Mouse (Mus musculus): ENCODE results near the gene Ssbp4. TPM values are rescaled to one million over a fixed set of nuclear protein-coding genes. Genes with fewer than 3 reads are reported as not detected.
A peak's percentile ranks its signal among the peaks of the same experiment; 100 is the strongest.
"Not testable (repeated sequence)": the region's sequence is repeated elsewhere in the genome, so short reads cannot be mapped to it uniquely, and the experiment has no call there.

The Ssbp4 gene
- polyA plus RNA-seq, 1 experiment from 2014 or later: 100 TPM

DNA sequence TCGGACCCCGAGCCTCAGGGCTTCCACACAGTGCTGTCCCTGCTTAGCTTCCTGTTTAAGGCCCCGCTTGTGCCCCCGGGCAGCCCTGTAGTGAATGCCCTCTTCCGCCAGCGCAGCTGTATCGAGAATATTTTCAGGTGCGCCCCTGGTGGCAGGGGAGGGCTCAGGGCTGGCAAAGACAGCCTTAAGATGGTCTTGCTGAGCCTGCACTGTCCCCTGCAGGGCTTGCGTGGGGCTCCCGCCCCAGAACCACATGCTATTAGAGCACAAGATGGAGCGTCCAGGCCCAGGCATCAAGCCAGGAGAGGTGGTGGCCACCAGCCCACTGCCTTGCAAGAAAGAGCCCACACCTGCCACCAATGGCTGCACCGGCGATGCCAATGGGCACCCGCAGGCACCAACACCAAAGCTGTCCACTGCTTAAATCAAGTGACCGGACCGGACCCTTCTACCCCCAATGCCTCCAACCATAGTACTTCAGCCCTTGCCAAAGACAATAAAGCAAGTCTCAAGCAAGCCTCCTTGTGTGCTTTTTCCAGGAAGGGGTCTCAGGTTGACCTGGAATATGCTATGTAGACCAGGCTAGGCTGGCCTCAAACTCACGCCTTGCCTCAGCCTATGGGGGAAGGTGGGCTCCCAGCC is 11.8 kb downstream of the Ssbp4 start:
- H3K9ac ChIP-seq: peak overlapping the region; percentile 85
- WGBS: 81% methylated on average over 17 of the region's 17 CpGs
- H3K4me1 ChIP-seq: peaks cover 74% of the 10 kb centered on the region
- no peak overlapping the region for H3K27ac ChIP-seq
- peak overlapping the region; percentile 55 for H3K4me3 ChIP-seq
- H3K27me3 ChIP-seq: peaks cover 6% of the 10 kb centered on the region; the same call in 1 of the 2 replicates
- ATAC-seq (ENCODE audit: insufficient number of reproducible peaks, insufficient read depth, low FRiP score, low TSS enrichment, low read depth): no peak
- peaks cover 37% of the 10 kb centered on the region for H3K36me3 ChIP-seq
- peak overlapping the region; percentile 89 for H3K4me2 ChIP-seq
- H3K9me3 ChIP-seq: no peaks in the 10 kb centered on the region

DNA sequence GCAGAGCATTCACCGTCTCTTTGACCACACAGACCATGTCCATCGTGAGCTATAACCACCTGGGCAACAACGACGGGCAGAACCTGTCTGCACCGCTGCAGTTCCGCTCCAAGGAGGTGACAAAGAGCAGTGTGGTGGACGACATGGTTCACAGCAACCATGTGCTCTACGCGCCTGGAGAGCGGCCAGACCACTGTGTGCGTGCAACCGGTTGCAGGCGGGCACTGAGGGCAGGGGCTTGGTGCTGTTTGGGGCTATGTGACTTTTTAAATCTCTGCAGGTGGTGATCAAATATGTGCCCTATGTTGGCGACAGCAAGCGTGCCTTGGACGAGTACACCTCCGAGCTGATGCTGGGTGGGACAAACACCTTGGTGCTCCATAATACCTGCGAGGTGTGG is 12.5 kb downstream of the Ssbp4 start:
- no peak overlapping the region for H3K9ac ChIP-seq
- peak overlapping the region; percentile 97; the same call in 1 of the 2 replicates for H3K4me2 ChIP-seq
- WGBS: 94% methylated on average over 18 of the region's 18 CpGs
- ATAC-seq (ENCODE audit: insufficient number of reproducible peaks, insufficient read depth, low FRiP score, low TSS enrichment, low read depth): no peak
- no peak overlapping the region for H3K4me3 ChIP-seq
- H3K27ac ChIP-seq: no peak overlapping the region
- H3K27me3 ChIP-seq: peaks cover 6% of the 10 kb centered on the region; the same call in 1 of the 2 replicates
- peaks cover 38% of the 10 kb centered on the region for H3K36me3 ChIP-seq
- H3K4me1 ChIP-seq: peaks cover 68% of the 10 kb centered on the region
- no peaks in the 10 kb centered on the region for H3K9me3 ChIP-seq

DNA sequence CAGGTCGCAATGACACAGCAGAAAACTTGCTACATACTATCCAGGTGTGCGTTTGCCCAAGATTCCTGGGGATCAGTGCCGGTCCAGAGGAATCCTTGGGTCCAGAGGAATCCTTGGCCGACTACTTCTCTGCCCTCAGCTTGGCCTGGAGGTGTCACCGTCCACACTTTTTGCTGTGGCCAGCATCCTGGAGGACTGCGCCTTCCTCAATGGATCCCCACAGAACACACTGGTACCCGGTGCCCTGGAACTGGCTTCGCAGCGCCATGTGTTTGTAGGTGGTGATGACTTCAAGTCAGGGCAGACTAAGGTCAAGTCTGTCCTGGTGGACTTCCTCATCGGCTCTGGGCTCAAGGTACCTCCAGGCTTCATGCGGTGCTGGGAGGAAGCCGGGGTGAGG is 12.9 kb downstream of the Ssbp4 start:
- peaks cover 41% of the 10 kb centered on the region for H3K36me3 ChIP-seq
- H3K27ac ChIP-seq: no peak overlapping the region
- no peak for ATAC-seq (ENCODE audit: insufficient number of reproducible peaks, insufficient read depth, low FRiP score, low TSS enrichment, low read depth)
- H3K27me3 ChIP-seq: peaks cover 6% of the 10 kb centered on the region; the same call in 1 of the 2 replicates
- no peaks in the 10 kb centered on the region for H3K9me3 ChIP-seq
- H3K4me3 ChIP-seq: no peak overlapping the region; the same call in 1 of the 2 replicates
- WGBS: 95% methylated on average over 12 of the region's 12 CpGs
- H3K4me2 ChIP-seq: peak overlapping the region; percentile 97
- no peak overlapping the region for H3K9ac ChIP-seq
- H3K4me1 ChIP-seq: peaks cover 64% of the 10 kb centered on the region

DNA sequence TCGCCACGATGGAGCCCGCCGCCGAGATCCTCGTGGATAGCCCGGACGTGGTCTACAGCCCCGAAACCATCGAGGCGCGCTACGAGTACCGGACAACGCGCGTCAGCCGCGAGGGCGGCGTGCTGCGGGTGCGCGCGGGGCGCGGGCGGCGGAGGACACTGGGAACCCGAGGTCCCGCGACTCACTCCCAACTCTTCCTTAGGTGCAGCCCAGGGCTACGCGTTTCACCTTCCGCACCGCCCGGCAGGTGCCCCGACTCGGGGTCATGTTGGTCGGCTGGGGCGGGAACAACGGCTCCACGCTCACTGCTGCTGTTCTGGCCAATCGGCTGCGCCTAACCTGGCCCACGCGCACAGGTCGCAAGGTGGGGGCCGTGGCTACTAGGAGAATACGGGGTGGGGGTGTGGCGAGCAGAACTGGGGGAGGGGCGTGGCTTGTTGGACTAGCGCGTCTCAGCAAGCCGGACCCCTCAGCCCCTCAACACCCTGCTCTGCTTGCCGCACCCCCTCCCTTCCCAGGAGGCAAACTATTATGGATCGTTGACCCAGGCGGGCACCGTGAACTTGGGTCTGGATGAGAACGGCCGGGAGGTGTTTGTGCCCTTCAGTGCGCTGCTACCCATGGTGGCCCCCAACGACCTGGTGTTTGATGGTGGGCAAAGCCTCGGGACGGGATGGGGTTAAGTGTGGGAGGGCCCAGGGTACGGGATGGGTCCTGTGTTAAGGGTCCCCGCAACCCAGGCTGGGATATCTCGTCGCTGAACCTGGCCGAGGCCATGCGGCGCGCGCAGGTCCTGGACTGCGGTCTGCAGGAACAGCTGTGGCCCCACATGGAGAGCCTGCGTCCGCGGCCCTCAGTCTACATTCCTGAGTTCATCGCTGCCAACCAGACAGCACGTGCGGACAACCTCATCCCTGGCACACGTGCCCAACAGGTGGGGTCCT is 13.8 kb downstream of the Ssbp4 start:
- peak overlapping the region; percentile 97 for H3K4me2 ChIP-seq
- H3K4me1 ChIP-seq: peaks cover 57% of the 10 kb centered on the region
- H3K27ac ChIP-seq: peak overlapping the region; percentile 87
- H3K9me3 ChIP-seq: no peaks in the 10 kb centered on the region
- peaks cover 6% of the 10 kb centered on the region; the same call in 1 of the 2 replicates for H3K27me3 ChIP-seq
- peak overlapping the region; percentile 82 for H3K9ac ChIP-seq
- WGBS: 10% methylated on average over 82 of the region's 82 CpGs
- H3K4me3 ChIP-seq: peak overlapping the region; percentile 69
- H3K36me3 ChIP-seq: peaks cover 51% of the 10 kb centered on the region
- 0 out of 2 replicates have a peak, but pooled peaks have one; percentile 0 for ATAC-seq (ENCODE audit: insufficient number of reproducible peaks, insufficient read depth, low FRiP score, low TSS enrichment, low read depth)

GRCm38 (mm10) chr8:70593961-70594609 is 14.6 kb downstream of the Ssbp4 start, which contains the start of gene Isyna1:
Isyna1 (plus strand) TSS chr8:70594373.
- under 1% methylated on average over 40 of the region's 40 CpGs for WGBS
- Histone ChIP-seq H3K36me3 (peaks cover 52% of the 10 kb centered on the region), H3K9ac (peak within 1 kb of the TSS; percentile 82), H3K4me2 (peak within 1 kb of the TSS; percentile 97), H3K4me1 (peaks cover 52% of the 10 kb centered on the region), H3K27me3 (peaks cover 6% of the 10 kb centered on the region; the same call in 1 of the 2 replicates), H3K9me3 (no peaks in the 10 kb centered on the region), H3K4me3 (peak within 1 kb of the TSS; percentile 69), H3K27ac (peak within 1 kb of the TSS; percentile 87)
- peak; percentile 89 for ATAC-seq (ENCODE audit: insufficient number of reproducible peaks, insufficient read depth, low FRiP score, low TSS enrichment, low read depth)

- Histone ChIP-seq H3K4me1 (peaks cover 43% of the 10 kb centered on the region), H3K9ac (peak overlapping the region; percentile 82), H3K27ac (peak overlapping the region; percentile 87), H3K36me3 (peaks cover 60% of the 10 kb centered on the region), H3K9me3 (no peaks in the 10 kb centered on the region), H3K4me3 (peak overlapping the region; percentile 69), H3K4me2 (peak overlapping the region; percentile 97), H3K27me3 (peaks cover 6% of the 10 kb centered on the region; the same call in 1 of the 2 replicates)
- 52% methylated on average over 8 of the region's 8 CpGs for WGBS
- no peak for ATAC-seq (ENCODE audit: insufficient number of reproducible peaks, insufficient read depth, low FRiP score, low TSS enrichment, low read depth)
Measured at GRCm38 (mm10) chr8:70593173-70593572, 15.5 kb downstream of the Ssbp4 start.

- no peak overlapping the region for H3K4me3 ChIP-seq
- peaks cover under 1% of the 10 kb centered on the region; the same call in 1 of the 2 replicates for H3K27me3 ChIP-seq
Measured at GRCm38 (mm10) chr8:70591569-70591968, 17.1 kb downstream of the Ssbp4 start.

GRCm38 (mm10) chr8:70587955-70588354 is 20.7 kb downstream of the Ssbp4 start:
- not testable (repeated sequence) for H3K4me1 ChIP-seq; H3K27me3 ChIP-seq; H3K27ac ChIP-seq; H3K4me2 ChIP-seq; ATAC-seq (ENCODE audit: insufficient number of reproducible peaks, insufficient read depth, low FRiP score, low TSS enrichment, low read depth); H3K9ac ChIP-seq; H3K9me3 ChIP-seq; H3K4me3 ChIP-seq
- H3K36me3 ChIP-seq: peaks cover 89% of the 10 kb centered on the region
- 92% methylated on average over 4 of the region's 4 CpGs for WGBS

More at GRCm38 (mm10) chr8:70591569-70591968, 17.1 kb downstream of the Ssbp4 start:
- Histone ChIP-seq H3K27ac (no peak overlapping the region), H3K4me2 (no peak overlapping the region), H3K36me3 (peaks cover 64% of the 10 kb centered on the region), H3K4me1 (peaks cover 27% of the 10 kb centered on the region), H3K9ac (no peak overlapping the region), H3K9me3 (no peaks in the 10 kb centered on the region)
- 93% methylated on average over 12 of the region's 12 CpGs for WGBS
- no peak for ATAC-seq (ENCODE audit: insufficient number of reproducible peaks, insufficient read depth, low FRiP score, low TSS enrichment, low read depth)

DNA sequence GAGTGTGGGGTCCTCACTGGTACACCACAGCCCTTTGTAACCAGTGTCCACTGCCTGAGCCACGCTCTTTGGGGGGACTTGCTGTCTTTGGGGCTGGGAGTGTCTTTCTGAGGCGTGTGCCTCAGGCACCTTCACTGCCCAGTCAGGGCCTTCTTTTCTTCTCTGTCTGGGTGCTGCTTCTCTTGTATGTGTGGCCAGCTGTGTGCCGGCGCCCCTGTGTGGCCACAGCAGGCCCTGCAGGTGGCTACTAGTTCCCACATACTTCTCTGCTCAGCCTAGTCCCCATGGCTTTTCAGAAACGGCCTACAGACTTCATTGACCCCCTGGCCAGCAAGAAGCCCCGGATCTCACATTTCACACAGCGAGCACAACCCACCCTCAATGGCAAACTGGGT is 23.4 kb downstream of the Ssbp4 start:
- no peaks in the 10 kb centered on the region for H3K4me1 ChIP-seq
- H3K4me3 ChIP-seq: no peak overlapping the region
- no peaks in the 10 kb centered on the region for H3K9me3 ChIP-seq
- 37% methylated on average over 7 of the region's 7 CpGs for WGBS
- no peak overlapping the region for H3K9ac ChIP-seq
- peaks cover 96% of the 10 kb centered on the region for H3K36me3 ChIP-seq
- peak; percentile 56 for ATAC-seq (ENCODE audit: insufficient number of reproducible peaks, insufficient read depth, low FRiP score, low TSS enrichment, low read depth)
- H3K27ac ChIP-seq: no peak overlapping the region
- H3K4me2 ChIP-seq: no peak overlapping the region
- no peaks in the 10 kb centered on the region for H3K27me3 ChIP-seq

DNA sequence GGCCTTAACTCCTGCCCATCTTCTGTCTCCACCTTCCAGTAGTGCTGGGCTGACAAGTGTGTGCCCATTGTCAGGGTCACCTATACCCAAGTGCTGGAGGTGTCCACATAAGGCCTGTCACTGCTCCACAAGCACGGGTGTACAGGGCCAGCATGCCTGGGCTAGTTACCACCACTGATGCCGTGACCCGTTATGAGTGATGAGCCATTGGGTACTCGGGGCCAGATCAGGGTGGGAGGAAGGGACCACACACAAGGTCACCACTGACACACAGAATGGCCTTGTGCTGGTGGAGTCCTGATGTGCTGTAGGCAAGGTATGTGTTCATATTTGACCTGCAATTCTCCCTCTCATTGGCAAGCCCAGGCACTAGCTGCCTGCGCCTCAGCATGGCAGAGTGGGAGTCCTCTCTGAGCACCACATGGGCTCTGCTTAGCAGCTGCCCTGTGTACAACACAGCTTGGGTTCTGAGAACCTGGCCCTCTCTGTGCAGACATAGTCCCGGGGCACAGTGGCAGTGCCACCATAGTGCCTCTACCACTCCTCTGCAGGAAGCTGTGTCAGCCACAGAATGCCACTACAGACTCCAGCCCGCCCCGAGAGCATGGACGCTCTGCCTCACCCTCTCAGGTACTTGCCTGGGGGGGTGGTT is 23.9 kb downstream of the Ssbp4 start:
- H3K4me2 ChIP-seq: no peak overlapping the region
- H3K9me3 ChIP-seq: no peaks in the 10 kb centered on the region
- H3K9ac ChIP-seq: no peak overlapping the region
- H3K4me3 ChIP-seq: no peak overlapping the region
- no peaks in the 10 kb centered on the region for H3K4me1 ChIP-seq
- 88% methylated on average over 9 of the region's 9 CpGs for WGBS
- ATAC-seq (ENCODE audit: insufficient number of reproducible peaks, insufficient read depth, low FRiP score, low TSS enrichment, low read depth): no peak
- H3K36me3 ChIP-seq: peaks cover 96% of the 10 kb centered on the region
- no peak overlapping the region for H3K27ac ChIP-seq
- H3K27me3 ChIP-seq: no peaks in the 10 kb centered on the region
